Mouse (Mus musculus): ENCODE measurements around the gene Sfswap. TPM values are rescaled to one million over a fixed set of nuclear protein-coding genes. Genes with fewer than 3 reads are reported as not detected.
A peak's percentile ranks its signal among the peaks of the same experiment; 100 is the strongest.

Sfswap gene
- total and polyA plus RNA-seq, 3 experiments, result 38.5 to 74.7 TPM; not detected in 1

DNA sequence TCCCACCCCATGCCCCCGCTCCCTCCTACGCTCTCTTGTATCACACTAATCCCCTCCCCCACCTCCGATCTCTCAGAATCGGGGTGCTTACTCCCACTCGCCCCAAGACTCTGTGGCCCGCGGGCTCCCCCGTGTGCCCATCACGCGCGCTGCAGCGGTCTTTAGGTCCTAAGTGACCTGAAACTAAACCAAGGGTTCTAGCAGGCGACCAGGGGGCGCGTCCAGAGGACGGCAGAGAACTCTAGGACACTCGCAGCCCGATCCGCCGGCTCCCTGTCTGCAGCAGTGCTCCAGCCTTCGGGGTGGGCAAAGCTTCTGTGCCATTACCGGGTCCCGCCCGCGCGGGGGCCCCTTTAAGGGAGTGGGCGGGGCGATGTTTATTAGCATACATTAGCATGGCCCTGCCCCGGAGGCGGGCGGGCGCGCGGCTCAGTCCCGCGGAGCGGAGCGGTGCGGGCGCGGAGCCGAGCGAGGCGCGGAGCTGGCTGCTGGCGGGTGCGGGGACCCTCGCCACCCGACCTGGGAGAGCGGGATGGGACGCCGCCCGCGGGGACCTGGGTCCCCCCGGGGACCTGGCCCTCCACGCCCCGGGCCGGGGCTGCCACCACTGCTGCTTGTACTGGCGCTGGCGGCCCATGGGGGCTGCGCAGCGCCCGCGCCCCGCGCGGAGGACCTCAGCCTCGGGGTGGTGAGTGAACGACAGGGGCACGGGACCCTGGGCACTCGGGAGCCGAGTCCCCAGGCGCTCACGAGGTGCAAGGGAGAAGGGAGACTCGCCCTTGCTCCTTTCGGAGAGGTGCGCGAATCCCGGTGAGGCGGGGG lies 83.0 kb downstream of the Sfswap start, which contains the start of gene Mmp17:
TSS of gene Mmp17 (plus strand) at position 409 of the 822 bp plus-strand sequence.
- Histone ChIP-seq H3K79me2 (ENCODE audit: control insufficient read depth, insufficient read depth, low read length, poor library complexity) (no peaks in the 10 kb centered on the region; the same call in 1 of the 2 replicates), H3K9me3 (replicated peaks; ENCODE audit: insufficient read depth, low read length) (no peaks in the 10 kb centered on the region), H3K4me1 (ENCODE audit: control insufficient read depth in 1 of 2, insufficient read depth in 2 of 2, low read length in 2 of 2) (no peaks in the 10 kb centered on the region), H3K9ac (ENCODE audit: control insufficient read depth, low read depth, low read length, poor library complexity, severe bottlenecking) (peak within 1 kb of the TSS; percentile 78), H3K4me3 (ENCODE audit: control insufficient read depth in 1 of 2, insufficient read depth in 1 of 2, low read depth in 2 of 2, low read length in 2 of 2) (peak within 1 kb of the TSS; percentile 61 to 97), H3K27ac (ENCODE audit: control insufficient read depth, low read depth, low read length) (peak within 1 kb of the TSS; percentile 30; the same call in 1 of the 2 replicates), H3K36me3 (ENCODE audit: control insufficient read depth in 1 of 2, insufficient read depth in 2 of 2, low read length in 2 of 2) (no peaks in the 10 kb centered on the region), H3K27me3 (ENCODE audit: control insufficient read depth in 1 of 2, insufficient read depth in 2 of 2, low read length in 2 of 2) (no peaks in the 10 kb centered on the region; a peak in 1 of 4 replicates)
- peak; percentile 82 for DNase-seq (ENCODE audit: low read depth, low spot score)
- TF ChIP-seq CHD1 (IDR thresholded peaks at IDR 0.05; ENCODE audit: low read depth, low read length) (no peak), POLR2A (IDR thresholded peaks at IDR 0.05; ENCODE audit: control insufficient read depth in 1 of 2, insufficient read depth in 1 of 2, low read depth in 1 of 2, low read length in 2 of 2, poor library complexity in 1 of 2) (peak in 1 of 2 experiments; percentile 25; a peak in 2 of 4 replicates), MAX (IDR thresholded peaks at IDR 0.05; ENCODE audit: low read length) (no peak), SIN3A (IDR thresholded peaks at IDR 0.05; ENCODE audit: low read length) (peak; percentile 28; the same call in 1 of the 2 replicates), E2F4 (IDR thresholded peaks at IDR 0.05; ENCODE audit: borderline replicate concordance, low read depth, low read length) (no peak), MAZ (IDR thresholded peaks at IDR 0.05; ENCODE audit: low read depth, low read length) (peak; percentile 70; the same call in 1 of the 2 replicates), SMC3 (IDR thresholded peaks at IDR 0.05; ENCODE audit: low read depth, low read length) (peak; percentile 50), RAD21 (IDR thresholded peaks at IDR 0.05; ENCODE audit: low read depth, low read length) (peak; percentile 52), MAFK (IDR thresholded peaks at IDR 0.05; ENCODE audit: borderline replicate concordance, low read depth, low read length) (no peak), RCOR1 (IDR thresholded peaks at IDR 0.05; ENCODE audit: low read depth, low read length) (no peak), MYB (IDR thresholded peaks at IDR 0.05; ENCODE audit: low read depth, low read length) (no peak), NELFE (IDR thresholded peaks at IDR 0.05; ENCODE audit: low read depth, low read length) (peak; percentile 30; the same call in 1 of the 2 replicates), UBTF (IDR thresholded peaks at IDR 0.05; ENCODE audit: borderline replicate concordance, insufficient read depth, low read depth, low read length) (no peak), BHLHE40 (IDR thresholded peaks at IDR 0.05; ENCODE audit: borderline replicate concordance, low read depth, low read length) (no peak), ELF1 (IDR thresholded peaks at IDR 0.05; ENCODE audit: low read depth, low read length) (no peak), USF2 (IDR thresholded peaks at IDR 0.05; ENCODE audit: borderline replicate concordance in 1 of 2, insufficient read depth in 1 of 2, low read depth in 1 of 2, low read length in 2 of 2) (no peak), MEF2A (IDR thresholded peaks at IDR 0.05; ENCODE audit: extremely low read depth, insufficient replicate concordance, low read depth, low read length, poor library complexity, severe bottlenecking) (no peak), NRF1 (IDR thresholded peaks at IDR 0.05; ENCODE audit: insufficient read depth, low read depth, low read length, poor library complexity, severe bottlenecking) (no peak), POLR2AphosphoS2 (IDR thresholded peaks at IDR 0.05; ENCODE audit: low read length) (no peak), ZC3H11A (IDR thresholded peaks at IDR 0.05; ENCODE audit: low read depth, low read length) (peak; percentile 29; the same call in 1 of the 2 replicates), HCFC1 (IDR thresholded peaks at IDR 0.05; ENCODE audit: low read depth, low read length) (no peak), GATA1 (IDR thresholded peaks at IDR 0.05; ENCODE audit: low read depth, low read length) (no peak), CTCF (IDR thresholded peaks at IDR 0.05 in 2 of 3, conservative IDR thresholded peaks at IDR 0.05 in 1 of 3; ENCODE audit: control insufficient read depth in 1 of 3, insufficient read depth in 1 of 3, low read depth in 2 of 3, low read length in 3 of 3, poor library complexity in 1 of 3, severe bottlenecking in 1 of 3) (peak in 2 of 3 experiments; percentile 62 to 74; a peak in 5 of 6 replicates), ZMIZ1 (IDR thresholded peaks at IDR 0.05; ENCODE audit: low read depth, low read length) (no peak), ZNF384 (IDR thresholded peaks at IDR 0.05; ENCODE audit: low read depth, low read length) (no peak), MYC (IDR thresholded peaks at IDR 0.05; ENCODE audit: low read depth, low read length) (no peak), POLR2AphosphoS5 (IDR thresholded peaks at IDR 0.05; ENCODE audit: borderline replicate concordance, low read depth, low read length) (no peak), ETS1 (IDR thresholded peaks at IDR 0.05; ENCODE audit: low read depth, low read length) (no peak)
